8 mouse cellular contexts compared by ENCODE assay signal in the genomic region with DNA sequence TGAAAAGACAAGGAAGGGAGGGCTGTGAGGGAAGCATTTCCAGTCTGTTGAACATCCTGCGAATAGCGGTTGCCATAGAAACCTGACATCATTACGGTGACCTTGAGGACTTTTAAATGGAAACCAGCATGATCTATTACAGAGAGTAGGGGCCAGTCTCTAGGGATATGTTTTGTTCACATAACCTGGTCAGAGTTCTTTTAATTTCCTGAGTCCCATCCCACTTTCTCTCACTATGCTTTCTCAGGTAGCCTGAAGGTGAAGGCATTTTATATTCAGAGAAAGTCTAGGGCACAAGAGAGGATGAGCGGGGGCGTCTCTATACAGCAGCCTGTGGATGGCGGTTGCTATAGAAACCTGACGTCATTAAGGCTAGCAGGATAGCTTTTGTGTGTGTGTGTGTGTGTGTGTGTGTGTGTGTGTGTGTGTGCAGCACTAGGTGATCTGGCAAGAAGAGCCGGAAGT. TPM values are rescaled to one million over a fixed set of nuclear protein-coding genes. Genes with fewer than 3 reads are reported as not detected.
DNase-seq lines count a peak whose midpoint lies in the region; ATAC-seq lines count a peak whose summit lies in the region.

No protein-coding gene starts in this region.

- peak; percentile 73 for DNase-seq in right cerebral cortex, adult 18-20 months
- no peak for DNase-seq in right cerebral cortex, postnatal 4 days
- DNase-seq in left cerebral cortex, postnatal 10 days (ENCODE audit: extremely low spot score in 1 of 2, low spot score in 2 of 2): peak; percentile 34 to 35
- DNase-seq in retina, embryonic 14.5 days (ENCODE audit: low spot score): peak; percentile 76
- no peak for DNase-seq in yolk sac, embryonic 10.5 days (ENCODE audit: low spot score)
- DNase-seq in urinary bladder, adult 2 months (ENCODE audit: low spot score): no peak
- no peak for DNase-seq in spleen, adult 12 weeks (ENCODE audit: low spot score)

- H3K36me3 ChIP-seq in forebrain, embryonic 15.5 days: no peaks in the 10 kb centered on the region

- ATAC-seq in forebrain, embryonic 15.5 days (replicated peaks): peak; percentile 98

- no peaks in the 10 kb centered on the region for H3K27me3 ChIP-seq in forebrain, embryonic 15.5 days

- 22% methylated on average over 8 of the region's 8 CpGs for WGBS in forebrain, embryonic 15.5 days

- H3K4me2 ChIP-seq in forebrain, embryonic 15.5 days (replicated peaks): peak overlapping the region; percentile 33

- no peak overlapping the region for H3K9ac ChIP-seq in forebrain, embryonic 15.5 days (replicated peaks)

- intact Hi-C loops in left cerebral cortex, postnatal 10 days (cut with DNase I): no loop called here

- H3K4me3 ChIP-seq in forebrain, embryonic 15.5 days: no peak overlapping the region

- peak overlapping the region; percentile 66 for H3K27ac ChIP-seq in forebrain, embryonic 15.5 days (replicated peaks)

- no peaks in the 10 kb centered on the region for H3K9me3 ChIP-seq in forebrain, embryonic 15.5 days

- 0 out of 2 replicates have a peak, but pooled peaks cover 5% of the 10 kb centered on the region for H3K4me1 ChIP-seq in forebrain, embryonic 15.5 days

RNA-seq across cellular contexts. Expression of gene Bex3, which starts 20.8 kb away (rescaled TPM):
- polyA plus RNA-seq in forebrain, embryonic 15.5 days (2015; fragmentation: Nextera tagmentation; extraction: Ambion mirVana): 564 and 580 TPM in 2 replicates
- total RNA-seq in left cerebral cortex, postnatal 10 days (2021): 100 to 1,000 TPM; 401 to 439 TPM
- polyA plus RNA-seq in urinary bladder, adult 2 months (2012; rRNA removed): 90.1 and 103 TPM in 2 replicates

RNA-seq across cellular contexts. Expression of gene Tceal9, which starts 46.0 kb away (rescaled TPM):
- polyA plus RNA-seq in forebrain, embryonic 15.5 days (2015; fragmentation: Nextera tagmentation; extraction: Ambion mirVana): 319 and 325 TPM in 2 replicates
- total RNA-seq in left cerebral cortex, postnatal 10 days (2021): 10 to 100 TPM; 98.1 to 98.8 TPM
- 165 TPM in 2 replicates for polyA plus RNA-seq in urinary bladder, adult 2 months (2012; rRNA removed)

Comparison
In these comparisons a context has a peak if more than half of its experiments do, and no peak if none do; other contexts are left out.
1. DNase-seq: peak in right cerebral cortex, adult 18-20 months (single experiment), left cerebral cortex, postnatal 10 days (2 of 2) and retina, embryonic 14.5 days (single experiment); none in right cerebral cortex, postnatal 4 days (single experiment), yolk sac, embryonic 10.5 days (single experiment), urinary bladder, adult 2 months (single experiment) and spleen, adult 12 weeks (single experiment).